Mouse (Mus musculus) right cerebral cortex, postnatal 14 days (tissue): ENCODE results near the gene Gimap8.
"Not testable (repeated sequence)": the region's sequence is repeated elsewhere in the genome, so short reads cannot be mapped to it uniquely, and the experiment has no call there.

Experiments used
- DNase-seq: peaks from one replicate; pipeline ENCODE4 v3.0.0; 2022

Gene Gimap8

DNA sequence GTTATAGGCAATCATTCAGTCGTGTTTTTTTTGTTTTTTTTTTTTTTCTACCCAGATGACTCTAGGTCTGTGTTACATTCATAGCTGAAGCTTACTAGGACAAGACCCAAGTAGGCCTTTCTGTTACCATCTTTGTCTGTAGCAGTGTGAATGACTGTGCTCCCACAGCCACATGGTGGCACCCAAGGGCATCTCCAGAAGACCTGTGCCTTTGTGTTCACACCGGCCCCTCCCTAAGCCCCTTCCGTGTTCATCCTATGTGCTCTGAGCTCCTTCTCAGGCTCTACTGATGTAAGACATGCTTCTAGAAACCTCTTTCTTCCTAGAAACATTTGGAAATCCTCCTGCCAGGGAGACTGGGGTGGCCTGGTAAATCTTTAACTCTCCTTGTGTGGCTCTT is at the start of gene Gimap8:
TSS of gene Gimap8 (plus strand) at position 240 of the 400 bp plus-strand sequence.
- no peak for DNase-seq

DNA sequence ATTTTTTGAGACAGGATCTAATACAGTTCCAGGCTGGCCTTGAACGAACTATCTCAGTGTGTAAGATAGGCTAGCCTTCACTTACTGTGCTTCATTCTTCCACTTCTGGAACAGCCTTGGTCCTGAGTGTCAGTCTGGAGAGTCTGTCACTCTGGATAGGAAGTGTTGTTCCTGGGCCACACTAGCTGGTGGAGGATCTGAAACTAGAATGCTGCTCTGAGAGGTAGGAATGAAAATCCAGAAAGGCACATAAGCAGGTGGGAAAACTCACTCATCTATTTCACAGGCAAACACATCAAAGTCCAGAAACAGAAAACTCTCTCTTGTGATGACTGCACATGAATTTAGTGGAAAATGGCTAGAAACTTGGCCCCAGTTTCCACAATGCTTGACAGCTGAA is 46.4 kb upstream of the Gimap8 start:
- no peak for DNase-seq

DNA sequence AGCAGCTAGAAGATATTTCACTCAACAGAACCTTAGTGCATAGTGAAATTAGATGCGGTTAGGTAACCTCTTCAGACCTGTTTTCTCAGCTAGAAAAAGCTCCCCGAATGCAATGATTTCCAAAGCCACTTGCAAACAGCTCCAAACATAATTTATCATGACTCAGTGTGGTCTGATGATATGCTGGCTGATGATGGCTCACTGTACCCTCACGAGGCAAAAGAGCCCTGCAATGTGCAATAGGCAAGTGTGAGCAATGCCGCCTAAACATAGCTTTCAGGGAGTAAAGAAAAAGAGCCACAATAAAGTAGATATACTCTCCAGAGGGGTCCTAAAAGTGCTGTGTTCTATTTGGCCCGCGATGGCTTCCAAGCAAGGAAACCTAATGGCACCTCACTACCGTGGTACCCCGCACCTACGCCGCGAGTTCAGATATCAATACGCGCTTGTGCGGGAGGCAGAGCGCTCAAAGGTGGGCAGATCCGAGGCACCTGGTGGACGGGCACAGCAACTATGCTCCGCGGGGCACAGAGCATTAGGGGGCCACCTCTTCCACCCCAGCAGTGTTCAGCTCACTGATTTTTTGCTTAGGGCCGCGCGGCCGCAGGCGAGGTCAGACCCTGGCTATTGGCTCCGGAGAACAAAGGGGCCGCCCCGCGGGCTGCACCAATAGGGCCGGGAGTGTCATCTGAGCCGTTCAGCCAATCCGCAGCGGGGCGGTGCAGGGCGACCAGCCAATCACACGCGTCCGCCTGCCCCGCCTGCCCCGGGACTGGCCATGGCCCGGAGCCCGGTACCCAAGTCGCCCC is 45.6 kb upstream of the Gimap8 start, which contains the start of gene Zfp775:
TSS of gene Zfp775 (plus strand) at position 793 of the 809 bp plus-strand sequence.
- DNase-seq, result peak; percentile 97

DNA sequence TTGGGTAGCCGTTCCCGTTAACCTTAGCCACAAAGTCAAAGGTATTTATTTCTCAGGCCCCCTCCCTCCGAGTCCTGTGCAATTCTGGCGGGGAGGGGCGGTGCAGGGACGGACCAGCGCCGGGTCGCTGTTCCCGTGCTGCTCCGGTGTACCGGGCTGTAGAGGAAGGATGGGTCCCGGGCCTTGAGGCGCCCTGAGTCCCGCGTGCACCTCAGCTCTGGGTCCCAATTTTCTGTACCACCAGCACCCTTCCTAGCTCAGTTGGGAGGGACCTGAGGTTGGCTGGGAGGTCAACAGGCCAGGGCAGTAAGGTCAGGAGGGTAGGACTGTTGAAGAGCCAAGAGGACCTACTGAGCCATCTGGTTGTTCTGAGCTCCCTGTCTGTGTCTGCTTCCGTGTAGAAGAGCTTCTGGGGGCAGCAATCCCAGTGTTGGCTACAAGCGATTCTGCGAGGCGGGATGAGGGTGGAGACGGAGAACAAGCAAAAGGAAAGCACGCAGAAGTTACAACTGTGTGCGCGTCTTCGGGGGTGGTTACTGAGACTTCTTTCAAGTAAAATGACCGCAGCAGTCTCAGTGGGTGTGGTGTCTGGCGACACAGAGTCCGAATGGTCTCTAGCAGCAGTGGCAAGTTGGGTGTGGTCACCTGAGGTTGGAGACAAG is 44.8 kb upstream of the Gimap8 start:
- DNase-seq, result peak; percentile 51

DNA sequence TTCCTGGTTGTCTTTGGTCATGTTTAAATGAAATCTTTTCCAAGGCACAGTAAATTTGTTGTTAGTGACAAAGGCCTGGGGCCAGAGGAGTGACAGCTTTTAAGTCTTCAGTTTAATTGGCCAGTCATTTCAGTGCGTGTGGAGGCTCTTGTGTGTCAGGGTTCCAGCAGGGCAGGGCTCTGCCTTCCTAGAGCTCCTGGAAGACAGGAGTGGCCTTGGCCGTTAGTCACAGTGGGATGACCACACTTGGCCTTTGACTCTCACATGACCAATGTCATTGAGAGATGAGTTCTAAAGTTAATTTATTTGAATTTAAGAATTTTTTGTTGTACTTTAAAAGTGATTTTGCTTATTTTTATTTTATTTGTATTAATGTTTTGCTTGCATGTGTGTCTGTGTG is 38.9 kb upstream of the Gimap8 start:
- no peak for DNase-seq

DNA sequence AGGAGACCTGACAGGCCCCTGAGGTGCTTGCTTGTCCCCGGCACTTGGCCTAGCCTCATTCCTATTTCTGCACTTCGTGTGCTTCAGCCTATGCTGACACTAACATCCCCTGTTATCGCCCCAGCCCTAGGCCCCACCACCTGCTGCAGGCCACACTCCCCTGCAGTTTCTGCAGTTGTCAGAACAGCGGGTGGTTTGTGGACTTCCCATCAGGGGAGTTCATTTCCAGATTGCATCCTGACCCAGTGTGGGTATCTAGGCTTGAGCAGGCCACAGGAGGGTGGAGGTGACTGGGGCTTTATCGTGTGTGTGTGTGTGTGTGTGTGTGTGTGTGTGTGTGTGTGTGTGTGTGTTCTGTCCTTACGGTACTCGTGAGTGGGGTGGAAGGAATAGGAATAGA is 37.5 kb upstream of the Gimap8 start:
- DNase-seq, result no peak

DNA sequence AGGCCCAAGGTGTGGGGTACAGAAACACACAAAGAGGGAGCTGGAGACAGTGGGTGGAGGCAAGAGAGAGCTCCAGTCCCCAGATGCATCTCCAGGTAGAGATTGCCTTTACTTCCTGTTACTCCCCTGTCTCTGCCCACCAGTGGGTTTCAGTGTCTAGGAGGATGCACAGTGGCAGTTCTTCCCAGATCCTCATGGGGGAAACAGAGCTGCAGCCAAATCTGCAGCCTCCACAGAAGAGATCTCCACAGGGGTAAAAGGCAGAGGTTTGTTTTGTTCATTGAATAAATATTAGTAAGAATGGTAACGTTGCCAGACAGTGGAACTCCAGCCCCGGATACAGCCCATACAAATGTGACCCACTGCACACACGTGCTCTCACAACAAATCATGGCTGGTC is 36.4 kb upstream of the Gimap8 start:
- DNase-seq, result no peak

DNA sequence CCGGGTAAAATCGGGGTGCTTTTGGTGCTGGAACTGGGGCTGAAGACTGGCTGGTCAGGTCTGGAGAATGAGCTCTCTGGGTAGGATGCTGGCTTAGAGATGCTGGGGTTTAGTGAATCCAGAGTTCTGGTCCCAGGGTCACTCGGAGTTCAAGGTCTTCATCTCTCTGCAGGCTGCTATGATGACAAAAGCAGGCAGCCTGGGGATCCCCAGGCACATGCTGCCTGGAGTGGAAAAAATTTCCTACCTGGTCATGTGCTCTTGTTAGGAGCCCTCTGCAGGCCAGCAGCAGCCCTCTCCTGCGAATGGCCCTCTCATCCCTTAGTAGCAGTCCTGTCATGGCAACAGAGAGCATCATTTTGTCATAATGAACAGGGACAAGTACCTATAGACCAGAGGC is 33.6 kb upstream of the Gimap8 start:
- DNase-seq, result no peak

DNA sequence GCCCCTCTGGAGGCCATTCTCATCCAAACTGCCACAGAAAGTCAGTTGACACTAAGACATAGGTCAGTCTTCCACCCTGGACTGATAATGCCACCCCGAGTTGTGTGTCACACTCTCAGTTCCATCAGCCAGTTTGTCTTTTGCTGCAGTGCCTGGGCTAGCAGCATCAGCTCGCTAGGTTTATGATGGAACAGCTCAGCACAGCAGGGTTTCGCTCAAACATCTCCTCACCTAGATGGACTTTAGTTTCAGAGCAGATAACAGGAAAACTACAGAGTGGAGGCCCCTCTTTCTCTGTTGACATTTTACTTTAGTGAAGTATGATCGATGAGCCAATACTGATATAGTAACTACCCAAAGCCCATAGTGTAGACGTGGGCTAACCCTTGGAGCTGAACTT is 32.3 kb upstream of the Gimap8 start:
- no peak for DNase-seq

DNA sequence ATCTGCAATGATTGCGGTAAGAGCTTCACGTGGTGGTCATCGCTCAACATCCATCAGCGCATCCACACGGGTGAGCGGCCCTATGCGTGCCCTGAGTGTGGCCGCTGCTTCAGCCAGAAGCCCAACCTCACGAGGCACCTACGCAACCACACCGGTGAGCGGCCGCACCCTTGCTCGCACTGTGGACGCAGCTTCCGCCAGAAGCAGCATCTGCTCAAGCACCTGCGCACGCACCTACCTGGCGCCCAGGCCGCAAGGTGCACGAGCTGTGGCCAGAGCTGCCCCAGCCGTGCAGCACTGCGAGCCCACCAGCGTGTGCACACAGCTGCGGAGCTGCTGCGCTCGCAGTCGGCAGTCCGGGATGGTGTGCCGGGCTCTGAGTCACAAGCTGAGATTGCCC is 27.0 kb upstream of the Gimap8 start:
- DNase-seq, result no peak

DNA sequence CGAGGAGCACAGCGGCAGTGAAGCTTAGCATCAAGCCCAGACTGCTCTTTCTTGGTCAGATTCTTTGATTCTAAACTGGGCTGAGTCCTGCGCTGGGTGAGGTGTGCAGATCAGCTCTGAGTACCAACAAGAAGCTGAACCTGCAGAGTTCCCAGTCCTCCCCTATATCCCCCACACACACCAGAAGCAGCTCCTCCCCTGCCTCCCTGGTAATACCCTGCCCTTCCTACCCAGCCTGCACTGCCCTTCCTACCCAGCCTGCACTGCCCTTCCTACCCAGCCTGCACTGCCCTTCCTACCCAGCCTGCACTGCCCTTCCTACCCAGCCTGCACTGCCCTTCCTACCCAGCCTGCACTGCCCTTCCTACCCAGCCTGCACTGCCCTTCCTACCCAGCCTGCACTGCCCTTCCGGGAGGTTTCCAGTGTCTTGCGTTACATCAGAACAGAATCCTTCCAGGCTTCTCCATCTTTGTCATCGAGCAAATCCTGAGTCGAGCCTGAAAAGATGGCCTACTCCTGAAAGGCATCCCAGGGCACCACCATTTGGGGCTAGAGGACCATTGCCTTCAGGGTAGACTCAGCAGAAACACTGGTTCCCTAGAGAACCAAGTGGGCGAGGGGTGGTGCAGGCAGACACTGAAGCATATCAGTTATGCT is 24.7 kb upstream of the Gimap8 start:
- not testable (repeated sequence) for DNase-seq

DNA sequence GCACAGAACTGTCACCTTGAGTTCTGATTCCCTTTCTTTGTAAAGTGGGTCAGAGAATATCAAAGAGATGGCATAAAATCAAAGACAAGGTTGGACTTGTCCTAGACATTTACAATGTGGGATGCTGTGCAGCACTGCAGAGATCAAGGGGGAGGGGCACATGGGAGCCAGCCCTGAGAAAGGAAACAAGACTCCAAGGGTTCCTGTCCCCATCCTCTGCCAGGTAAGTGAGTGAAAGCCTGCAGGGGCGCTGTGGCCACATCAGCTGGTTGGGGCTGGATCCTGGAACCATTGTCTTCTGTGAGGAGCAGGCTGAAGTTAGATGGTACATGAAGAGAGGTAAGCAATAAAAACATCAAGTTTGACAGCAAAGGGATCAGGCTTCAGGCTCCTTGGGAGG is 23.6 kb upstream of the Gimap8 start:
- DNase-seq, result no peak

DNA sequence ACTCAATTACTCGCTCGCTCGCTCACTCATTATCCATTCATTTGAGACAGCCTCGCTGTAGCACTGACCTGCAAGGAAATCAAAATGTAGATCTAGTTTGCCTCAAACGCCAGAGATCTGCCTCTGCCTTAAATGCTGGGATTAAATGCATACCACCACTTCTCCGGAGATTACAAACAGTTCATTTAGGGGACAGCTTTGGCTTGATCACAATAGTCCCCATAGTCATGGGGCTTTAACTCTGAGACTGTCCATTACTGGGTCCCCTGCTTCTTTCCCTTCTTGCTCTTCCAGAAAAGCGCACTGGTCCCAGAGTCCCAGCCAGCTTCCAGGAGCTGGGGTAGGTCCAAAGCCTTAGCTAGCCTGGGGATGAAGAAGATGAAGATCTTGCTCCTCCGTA is 20.6 kb upstream of the Gimap8 start, which contains the start of gene AI854703:
TSS of gene AI854703 (plus strand) at position 301 of the 400 bp plus-strand sequence.
- no peak for DNase-seq

DNA sequence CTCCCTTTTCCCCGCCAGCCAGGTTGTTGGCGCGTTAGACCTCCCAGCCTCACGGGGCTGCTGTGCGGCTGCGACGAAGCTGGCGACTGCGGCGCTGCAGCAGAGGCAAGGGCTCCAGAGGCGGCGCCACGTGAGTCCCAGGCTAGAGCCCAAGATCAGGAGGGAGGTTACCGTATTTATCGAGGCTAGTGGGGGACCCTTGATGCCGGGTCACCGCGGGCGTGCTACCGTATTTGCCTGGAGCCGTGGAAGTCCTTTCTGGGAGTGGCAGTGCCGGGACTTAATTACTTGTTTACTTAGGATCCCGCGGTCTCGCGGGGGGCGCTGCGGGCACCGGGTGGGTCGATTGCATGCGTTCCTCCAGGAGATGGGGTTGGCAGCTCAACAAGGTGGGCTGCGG is 20.1 kb upstream of the Gimap8 start:
- peak; percentile 67 for DNase-seq

DNA sequence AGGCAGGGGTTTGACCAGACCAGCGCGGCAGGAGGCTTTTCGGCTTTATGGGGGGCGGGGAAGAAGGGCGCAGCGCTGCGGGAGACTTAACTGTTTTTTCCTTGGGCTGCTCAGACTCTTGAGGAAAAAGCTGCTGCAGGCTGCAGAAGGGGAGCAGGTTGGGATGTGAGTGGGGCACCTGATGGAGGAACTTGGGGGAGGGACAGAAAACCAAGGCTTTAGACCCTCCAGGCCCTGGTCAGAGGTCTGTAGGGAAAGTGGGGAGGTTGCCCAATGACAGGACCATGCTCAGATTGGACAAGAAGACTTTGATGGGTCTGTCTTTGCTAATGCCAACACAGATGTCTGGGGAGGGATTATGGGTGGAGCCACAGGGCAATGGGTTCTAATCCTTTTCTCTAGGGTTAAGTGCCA is 19.5 kb upstream of the Gimap8 start:
- no peak for DNase-seq

DNA sequence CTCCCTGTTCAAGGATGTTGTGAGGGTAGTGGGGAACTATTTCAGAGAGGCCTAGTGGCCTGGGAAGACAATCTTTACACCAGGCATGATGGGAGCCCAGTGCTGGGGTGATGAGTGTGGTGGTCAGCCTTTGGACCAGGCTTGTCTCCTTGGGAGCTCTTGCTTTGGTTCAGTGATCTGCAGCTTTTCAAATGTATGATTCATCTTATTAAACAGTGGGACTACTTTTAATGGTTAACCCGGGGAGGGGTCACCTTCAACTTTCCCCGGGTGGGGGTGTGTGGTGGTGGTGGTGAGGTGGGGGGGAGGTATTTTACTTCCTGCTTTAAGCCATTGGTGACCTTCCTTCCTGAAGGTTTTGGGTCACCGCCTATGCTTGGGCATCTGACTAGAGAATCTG is 18.7 kb upstream of the Gimap8 start:
- DNase-seq, result no peak

DNA sequence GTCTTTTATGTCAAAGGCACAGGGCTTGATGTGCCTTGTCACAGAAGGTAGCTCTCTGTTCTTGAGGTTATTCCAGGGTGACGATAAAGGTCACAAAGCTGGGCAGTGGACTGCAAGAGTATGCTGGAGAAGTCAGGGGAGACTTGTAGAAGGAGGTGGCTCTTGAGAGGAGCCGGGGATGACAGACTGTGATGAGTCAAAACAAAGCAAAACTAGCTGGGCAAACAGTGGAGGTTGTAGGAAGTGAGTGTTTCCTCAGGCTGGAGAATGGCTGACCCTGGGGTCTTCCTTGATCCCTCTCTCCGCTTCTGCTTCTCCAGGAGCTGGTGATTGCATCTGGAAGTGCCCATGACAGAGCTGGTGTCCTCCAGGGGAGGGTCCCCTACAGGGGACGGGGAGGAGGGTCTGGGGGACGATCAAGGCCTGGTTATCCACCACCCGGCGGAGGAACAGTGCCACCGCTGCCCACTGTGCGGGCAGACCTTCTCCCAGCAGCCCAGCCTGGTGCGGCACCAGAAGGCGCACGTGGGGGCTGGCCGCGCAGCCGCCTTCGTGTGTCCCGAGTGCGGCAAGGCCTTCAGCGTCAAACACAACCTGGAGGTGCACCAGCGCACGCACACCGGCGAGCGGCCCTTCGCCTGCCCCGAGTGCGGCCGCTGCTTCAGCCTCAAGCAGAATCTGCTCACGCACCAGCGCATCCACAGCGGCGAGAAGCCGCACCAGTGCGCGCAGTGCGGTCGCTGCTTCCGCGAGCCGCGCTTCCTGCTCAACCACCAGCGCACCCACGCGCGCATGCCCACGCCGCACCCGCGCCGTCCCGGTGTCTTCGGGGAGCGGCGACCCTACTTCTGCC is 18.0 kb upstream of the Gimap8 start:
- DNase-seq, result peak; percentile 54

DNA sequence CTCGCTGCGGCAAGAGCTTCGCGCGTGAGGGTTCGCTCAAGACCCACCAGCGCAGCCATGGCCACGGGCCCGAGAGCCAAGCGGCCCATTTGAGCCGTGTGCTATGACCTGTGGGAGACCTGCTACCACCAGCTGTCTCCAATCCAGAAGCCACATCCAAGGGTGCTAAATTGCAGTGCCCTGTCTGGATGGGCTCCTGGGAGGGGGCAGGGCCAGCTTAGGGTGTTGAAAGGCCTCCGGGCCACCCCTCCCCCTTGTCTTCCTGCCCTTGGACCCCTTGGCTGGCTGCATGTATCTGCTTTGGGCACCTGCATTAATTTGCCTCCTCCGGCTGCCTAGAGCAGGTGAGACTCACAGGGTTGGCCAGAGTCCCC is 17.4 kb upstream of the Gimap8 start:
- DNase-seq, result no peak

DNA sequence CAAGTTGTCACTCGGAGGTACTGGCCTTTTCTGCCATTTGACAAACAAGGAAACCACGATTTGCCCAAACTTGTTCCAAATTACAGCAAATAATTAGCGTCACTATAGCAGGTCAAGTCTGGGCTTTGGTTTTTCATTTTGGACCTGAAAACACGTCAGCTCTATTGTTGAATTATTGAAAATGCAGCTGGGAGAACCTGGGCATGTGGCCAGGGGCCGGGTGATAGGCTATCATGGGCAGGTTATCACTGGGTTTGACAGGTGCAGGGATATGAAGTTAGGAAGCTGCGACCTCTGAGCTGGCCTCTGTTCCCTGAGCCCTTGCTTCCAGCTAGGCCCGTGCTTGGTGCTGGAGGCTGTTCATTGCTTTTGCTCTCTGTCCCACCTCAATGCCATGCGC is 16.2 kb upstream of the Gimap8 start:
- no peak for DNase-seq

DNA sequence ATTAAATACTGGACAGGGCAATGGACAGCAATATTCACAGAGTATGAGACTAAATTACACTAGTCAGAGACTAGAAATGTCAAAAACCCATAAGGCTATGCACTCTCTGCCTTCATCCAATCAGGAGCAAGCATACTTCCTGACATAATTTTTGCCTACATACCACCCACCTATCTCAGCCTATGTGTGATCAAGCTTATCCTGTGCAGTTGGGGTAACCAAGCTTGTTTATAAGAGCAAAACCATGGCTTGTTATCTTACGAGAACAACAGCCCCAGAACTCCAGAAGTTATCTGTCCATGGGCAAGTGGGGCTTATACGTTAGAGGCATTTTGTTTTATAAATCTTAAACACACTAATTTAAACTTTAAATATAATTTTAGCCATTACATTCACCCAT is 11.9 kb upstream of the Gimap8 start:
- no peak for DNase-seq

DNA sequence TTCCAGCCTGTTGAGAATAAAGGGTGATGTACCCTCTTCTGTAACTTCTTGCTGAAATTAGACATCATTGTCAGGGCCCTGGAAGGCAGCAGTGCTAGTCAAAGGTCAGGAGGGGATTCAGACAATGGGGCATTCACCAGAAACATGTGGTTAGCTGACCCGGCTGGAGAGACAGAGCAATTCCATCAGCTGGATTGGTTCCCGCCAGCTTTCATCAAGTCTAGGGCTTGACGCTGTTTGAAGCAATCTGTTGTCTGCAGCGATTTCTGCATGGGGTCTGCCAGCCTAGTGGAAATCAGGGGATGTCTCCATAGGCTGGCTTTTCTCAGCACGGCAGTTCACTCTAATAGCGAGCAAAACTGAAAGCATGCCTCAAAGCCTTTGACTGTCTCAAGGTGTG is 10.5 kb upstream of the Gimap8 start:
- no peak for DNase-seq

DNA sequence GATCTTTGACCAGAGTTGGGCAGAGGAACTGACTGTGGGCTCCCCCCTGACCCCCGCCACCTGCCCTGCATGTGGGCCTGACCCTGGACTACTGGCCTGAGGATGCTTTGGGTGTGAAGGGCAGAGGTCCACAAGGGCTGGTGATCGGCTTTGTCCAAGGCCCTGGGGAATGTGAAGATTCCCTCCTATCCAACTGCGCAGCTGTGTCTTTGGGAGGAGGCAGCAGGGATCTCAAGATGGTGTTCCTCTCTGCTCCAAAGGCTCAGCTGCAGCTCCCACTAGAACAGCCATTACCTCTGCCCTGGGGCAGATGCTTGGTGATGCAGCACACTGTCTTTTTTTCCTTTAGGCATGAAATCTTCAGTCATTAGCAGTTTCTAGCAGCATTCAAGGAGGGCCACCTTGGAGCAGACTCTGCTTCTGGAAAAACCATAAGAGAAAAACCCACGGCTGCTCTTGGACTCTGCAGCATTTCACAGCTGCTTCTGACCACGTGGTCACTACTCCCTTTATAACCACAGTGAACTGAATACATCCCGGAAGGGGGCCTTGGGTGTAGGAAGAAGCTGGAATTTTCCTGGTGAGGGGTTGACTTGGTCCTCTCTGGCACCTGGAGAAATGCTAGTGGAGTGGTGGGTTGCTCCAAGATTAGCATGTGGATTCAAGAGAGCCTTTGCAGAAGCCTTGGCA is 9.1 kb upstream of the Gimap8 start:
- DNase-seq, result no peak
